Mouse (Mus musculus) ES-E14 (cell line): ENCODE results near the gene Hmga1b. TPM values are rescaled to one million over a fixed set of nuclear protein-coding genes. Genes with fewer than 3 reads are reported as not detected.

Source experiments
- DNase-seq: peaks from one replicate; pipeline ENCODE4 v3.0.0-alpha.2; 2013; ENCODE audit warnings: low read depth, low spot score
- H3K27ac ChIP-seq: 2 replicates; pipeline ENCODE4 v1.5.1; 2012; ENCODE audit warnings: low read depth, mild to moderate bottlenecking, low read length, moderate library complexity, mixed read lengths; ENCODE audit not compliant: poor library complexity, insufficient read depth, severe bottlenecking
- H3K36me3 ChIP-seq: 2 replicates; pipeline ENCODE4 v1.6.1; 2012; ENCODE audit warnings: mild to moderate bottlenecking, low read length, moderate library complexity, mixed read lengths; ENCODE audit not compliant: control insufficient read depth, poor library complexity, insufficient read depth, severe bottlenecking
- H3K4me1 ChIP-seq, 2 experiments: fragments of 150-350 bp in 1 of 2; sonication (generic) in 1 of 2; 2 replicates each; pipeline ENCODE4 v1.6.1; 2012; ENCODE audit warnings: low read length in 2 of 2, mild to moderate bottlenecking in 1 of 2, mixed read lengths in 1 of 2; ENCODE audit not compliant: control insufficient read depth in 2 of 2, insufficient read depth in 2 of 2, poor library complexity in 1 of 2
- H3K4me3 ChIP-seq, 2 experiments: fragments of 150-350 bp in 1 of 2; sonication (generic) in 1 of 2; 2 replicates each; pipeline ENCODE4 v1.5.1; 2012; ENCODE audit warnings: low read length in 2 of 2, low read depth in 1 of 2, mild to moderate bottlenecking in 1 of 2, mixed read lengths in 1 of 2; ENCODE audit not compliant: insufficient read depth in 1 of 2, poor library complexity in 1 of 2, severe bottlenecking in 1 of 2
- H3K9ac ChIP-seq: 2 replicates; pipeline ENCODE4 v1.6.1; 2012; ENCODE audit warnings: low read depth, mild to moderate bottlenecking, low read length, mixed read lengths; ENCODE audit not compliant: poor library complexity, insufficient read depth, severe bottlenecking
- H3K9me3 ChIP-seq: fragments of 150-350 bp; sonication (generic); 2 replicates; pipeline ENCODE4 v1.6.1; 2012; ENCODE audit warnings: low read depth, mild to moderate bottlenecking, low read length; ENCODE audit not compliant: control insufficient read depth, insufficient read depth
- CHD2 ChIP-seq: IDR thresholded peaks from 2 replicates; pipeline ENCODE4 v1.6.1; 2014; ENCODE audit warnings: mild to moderate bottlenecking, low read depth, low read length, inconsistent platforms
- HCFC1 ChIP-seq: IDR thresholded peaks from 2 replicates; pipeline ENCODE4 v1.6.1; 2012; ENCODE audit warnings: low read length, inconsistent platforms, borderline replicate concordance; ENCODE audit not compliant: insufficient read depth
- MAFK ChIP-seq: IDR thresholded peaks from 2 replicates; pipeline ENCODE4 v1.6.1; 2014; ENCODE audit warnings: mild to moderate bottlenecking, low read depth, low read length, inconsistent platforms; ENCODE audit not compliant: insufficient read depth
- ZC3H11A ChIP-seq: IDR thresholded peaks from 2 replicates; pipeline ENCODE4 v1.6.1; 2012; ENCODE audit warnings: low read depth, mild to moderate bottlenecking, inconsistent platforms, low read length, borderline replicate concordance
- ZNF384 ChIP-seq: IDR thresholded peaks from 2 replicates; pipeline ENCODE4 v1.6.1; 2012; ENCODE audit warnings: low read depth, low read length, inconsistent platforms
- in situ Hi-C, 2 experiments: fragments of 600-800 bp; cut with MboI; formaldehyde crosslinking; loops; one replicate each; pipeline ENCODE4 v1.15.1; 2025; ENCODE audit warnings: low sequenced_read_pairs in 2 of 2, inconsistent platforms in 1 of 2; ENCODE audit not compliant: unreplicated experiment in 2 of 2
- total RNA-seq: library from RNA; depleted of rRNA; stranded (reverse); fragments of 300-350 nt; gene quantifications from 2 replicates; pipeline ENCODE4 v1.2.3, GENCODE M21; 2012

Hmga1b gene
- total RNA-seq, 1 experiment = 244 TPM

- TF ChIP-seq CHD2 = no peak
- no peak for TF ChIP-seq ZC3H11A
- H3K9me3 ChIP-seq = no peaks in the 10 kb centered on the region
- peak overlapping the region; percentile 20; the same call in 1 of the 2 replicates for H3K27ac ChIP-seq
- peaks cover 72% of the 10 kb centered on the region for H3K36me3 ChIP-seq
- no peak overlapping the region for H3K4me3 ChIP-seq
- in situ Hi-C loops = no loop called here
- peaks cover 1 to 7% of the 10 kb centered on the region in 2 experiments; a peak in 1 of 4 replicates for H3K4me1 ChIP-seq
- no peak for DNase-seq
- H3K9ac ChIP-seq = no peak overlapping the region
These were observed 30.1 kb downstream of the Hmga1b start for GRCm38 (mm10) chr11:120792652-120793051.

DNA sequence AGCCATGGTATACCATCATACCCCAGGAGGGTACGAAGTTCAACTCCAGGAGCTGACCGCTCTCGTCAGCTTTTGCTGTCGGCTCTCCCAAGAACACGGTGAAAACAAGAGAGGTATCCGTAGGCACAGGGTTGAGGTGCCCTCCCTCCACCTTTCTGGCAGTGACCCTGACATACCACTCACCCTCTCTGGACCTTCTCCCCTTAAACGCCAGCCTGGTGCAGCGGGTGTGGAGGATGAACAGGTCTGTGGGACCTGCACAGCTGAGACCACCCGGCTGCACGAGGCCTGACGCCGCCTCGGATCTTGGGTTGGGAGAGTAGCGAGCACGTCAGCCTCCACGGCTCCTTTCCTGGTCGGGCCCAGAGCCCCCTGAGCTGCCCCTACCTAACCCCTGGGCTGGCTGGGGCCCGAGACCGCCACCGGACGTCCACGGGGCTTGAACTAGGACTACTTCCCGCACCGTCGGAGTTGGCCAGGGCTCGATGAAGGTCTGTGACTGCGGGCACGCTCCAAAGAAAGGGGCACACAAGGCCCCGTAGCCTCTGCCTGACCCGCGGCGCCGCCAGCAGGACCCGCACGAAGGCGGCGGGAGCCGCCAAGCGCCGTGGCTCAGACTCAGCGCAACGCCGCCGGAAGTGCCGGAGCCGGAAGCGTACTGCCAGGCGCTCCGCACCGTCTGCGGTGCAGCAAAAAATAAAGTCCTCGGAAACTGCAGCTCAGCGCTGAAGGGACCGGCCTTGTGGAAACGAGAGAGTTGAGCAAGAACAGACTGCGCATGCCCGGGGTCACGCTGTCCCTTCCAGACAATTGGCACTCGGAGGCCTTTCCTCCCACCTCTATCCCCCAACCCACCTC is 33.4 kb downstream of the Hmga1b start, which contains the start of gene Dus1l:
Gene Dus1l (minus strand): TSS at position 648 of the 858 bp plus-strand sequence.
- TF ChIP-seq CHD2 = peak; percentile 61; the same call in 1 of the 2 replicates
- peak; percentile 92 for TF ChIP-seq HCFC1
- no peak for TF ChIP-seq MAFK
- no peak for TF ChIP-seq ZNF384
- TF ChIP-seq ZC3H11A = no peak
- Histone ChIP-seq H3K36me3 (peaks cover 43% of the 10 kb centered on the region), H3K9me3 (no peaks in the 10 kb centered on the region), H3K27ac (0 out of 2 replicates have a peak within 1 kb of the TSS, but pooled peaks have one; percentile 24), H3K4me3 (peak within 1 kb of the TSS; percentile 81 to 95), H3K9ac (peak within 1 kb of the TSS; percentile 96), H3K4me1 (peaks cover 1 to 13% of the 10 kb centered on the region in 2 experiments; a peak in 1 of 4 replicates)
- DNase-seq = peak; percentile 98
- in situ Hi-C loops = no loop called here

GRCm38 (mm10) chr11:120796614-120796946 is 34.0 kb downstream of the Hmga1b start:
- TF ChIP-seq CHD2 (no peak), MAFK (no peak), ZC3H11A (no peak), ZNF384 (no peak)
- Histone ChIP-seq H3K36me3 (peaks cover 37% of the 10 kb centered on the region), H3K4me3 (peak overlapping the region; percentile 47 to 49), H3K9ac (peak overlapping the region; percentile 41; the same call in 1 of the 2 replicates), H3K27ac (no peak overlapping the region), H3K9me3 (no peaks in the 10 kb centered on the region), H3K4me1 (peaks cover 1 to 13% of the 10 kb centered on the region in 2 experiments; a peak in 1 of 4 replicates)
- in situ Hi-C loops = no loop called here
- DNase-seq = no peak

- no peak overlapping the region for H3K9ac ChIP-seq
- H3K9me3 ChIP-seq = no peaks in the 10 kb centered on the region
- TF ChIP-seq MAFK = no peak
- TF ChIP-seq ZNF384 = no peak
- no peak for TF ChIP-seq CHD2
- no peak for TF ChIP-seq ZC3H11A
- TF ChIP-seq HCFC1 = no peak
- no peak for DNase-seq
- peaks cover 1 to 13% of the 10 kb centered on the region in 2 experiments; a peak in 1 of 4 replicates for H3K4me1 ChIP-seq
- no peak overlapping the region for H3K27ac ChIP-seq
- in situ Hi-C loops = no loop called here
- H3K4me3 ChIP-seq = no peak overlapping the region
- peaks cover 20% of the 10 kb centered on the region for H3K36me3 ChIP-seq
These were observed 35.6 kb downstream of the Hmga1b start for GRCm38 (mm10) chr11:120798244-120798643.
